Mouse (Mus musculus) layer of hippocampus, adult 2 months (tissue): ENCODE measurements around the gene Zfp51. TPM values are rescaled to one million over a fixed set of nuclear protein-coding genes. Genes with fewer than 3 reads are reported as not detected.

Experiments
- DNase-seq, 2 experiments: peaks; one replicate each; pipeline ENCODE4 v3.0.0; 2022; ENCODE audit warnings: low spot score in 2 of 2
- H3K27ac ChIP-seq: fragments of 200-600 bp; 2 replicates; pipeline ENCODE4 v1.8.1; 2022
- H3K4me3 ChIP-seq: fragments of 200-600 bp; 2 replicates; pipeline ENCODE4 v1.8.1; 2022; ENCODE audit warnings: mild to moderate bottlenecking
- CTCF ChIP-seq: fragments of 200-600 bp; conservative IDR thresholded peaks from 2 replicates; pipeline ENCODE4 v1.8.1; 2022; ENCODE audit warnings: antibody characterized with exemption, mild to moderate bottlenecking, moderate library complexity
- total RNA-seq, 2 experiments: library from RNA; stranded (reverse); gene quantifications; 2 replicates each; pipeline ENCODE4 v1.2.3; 2021

The Zfp51 gene
- total RNA-seq, 2 experiments from 2014 or later = 3.7 to 3.8 TPM

GRCm38 (mm10) chr17:21488760-21489499 is 38.8 kb downstream of the Zfp51 start, which contains the start of gene Zfp53:
Gene Zfp53, plus strand, starts transcription at chr17:21488998.
- Histone ChIP-seq H3K4me3 (peak within 1 kb of the TSS; percentile 62), H3K27ac (peak within 1 kb of the TSS; percentile 83)
- 0 out of 2 replicates have a peak, but pooled peaks have one; percentile 15 for TF ChIP-seq CTCF
- peak; percentile 79 to 91 for DNase-seq

- H3K4me3 ChIP-seq = peak overlapping the region; percentile 62
- peak overlapping the region; percentile 83 for H3K27ac ChIP-seq
- no peak for DNase-seq
- TF ChIP-seq CTCF = no peak
Observed at GRCm38 (mm10) chr17:21489500-21490001, 39.4 kb downstream of the Zfp51 start.

GRCm38 (mm10) chr17:21501365-21501764 is 51.2 kb downstream of the Zfp51 start:
- H3K4me3 ChIP-seq = no peak overlapping the region
- TF ChIP-seq CTCF = no peak
- DNase-seq = no peak
- no peak overlapping the region for H3K27ac ChIP-seq

GRCm38 (mm10) chr17:21504524-21504923 is 54.4 kb downstream of the Zfp51 start:
- peak; percentile 56 for TF ChIP-seq CTCF
- no peak overlapping the region for H3K27ac ChIP-seq
- no peak overlapping the region for H3K4me3 ChIP-seq
- no peak for DNase-seq

GRCm38 (mm10) chr17:21506258-21506657 is 56.1 kb downstream of the Zfp51 start:
- DNase-seq = no peak
- no peak overlapping the region for H3K27ac ChIP-seq
- no peak for TF ChIP-seq CTCF
- H3K4me3 ChIP-seq = no peak overlapping the region

GRCm38 (mm10) chr17:21509756-21510155 is 59.6 kb downstream of the Zfp51 start:
- no peak overlapping the region for H3K27ac ChIP-seq
- H3K4me3 ChIP-seq = no peak overlapping the region
- no peak for TF ChIP-seq CTCF
- no peak for DNase-seq

Other genes with a start within 250 kb of the Zfp51 start
- gene Vmn1r234, start 224.3 kb upstream of the Zfp51 start, total RNA-seq = not detected
- gene Vmn1r235, start 194.0 kb upstream of the Zfp51 start, total RNA-seq = not detected
- not detected for gene Vmn1r236, start 167.4 kb upstream of the Zfp51 start, total RNA-seq
- gene Vmn1r237, start 138.5 kb upstream of the Zfp51 start, total RNA-seq = not detected
- 1 to 10 TPM; 1.3 to 1.7 TPM for gene Zfp677, start 66.6 kb upstream of the Zfp51 start, total RNA-seq
- gene Zfp54, start 27.1 kb upstream of the Zfp51 start, total RNA-seq = 1 to 10 TPM in 1 of 2 experiments, under 1 TPM in 1; 0.56 to 1.2 TPM
- 1 to 10 TPM; 5.0 to 5.7 TPM for gene Zfp53, start 38.6 kb downstream of the Zfp51 start, total RNA-seq
- 1 to 10 TPM; 5.7 to 7.4 TPM for gene Zfp52, start 85.2 kb downstream of the Zfp51 start, total RNA-seq
- 10 to 100 TPM; 11.0 to 12.2 TPM for gene Zfp948, start 116.6 kb downstream of the Zfp51 start, total RNA-seq
- gene Zfp983, start 200.2 kb downstream of the Zfp51 start, total RNA-seq = 10 to 100 TPM; 11.1 to 11.3 TPM
- 1 to 10 TPM; 3.5 to 5.6 TPM for gene Gm10226, start 241.5 kb downstream of the Zfp51 start, total RNA-seq